Mouse (Mus musculus) lung, adult 2 months (tissue): ENCODE measurements around the gene Sema3g.

Source experiments
- CTCF ChIP-seq: fragments of 200-500 bp; IDR thresholded peaks from 2 replicates; pipeline ENCODE4 v1.5.1; 2011; ENCODE audit warnings: mild to moderate bottlenecking, low read length, control low read depth; ENCODE audit not compliant: insufficient read depth
- POLR2A ChIP-seq: fragments of 200-500 bp; IDR thresholded peaks from 2 replicates; pipeline ENCODE4 v1.6.1; 2011; ENCODE audit warnings: low read depth, mild to moderate bottlenecking, control low read depth, low read length, borderline replicate concordance; ENCODE audit errors: extremely low read depth

- TF ChIP-seq CTCF (no peak), POLR2A (no peak)
These were observed 10.4 kb upstream of the Sema3g start for GRCm38 (mm10) chr14:31207070-31207830.
